Mouse (Mus musculus): ENCODE results near the gene Fbxo5. TPM values are rescaled to one million over a fixed set of nuclear protein-coding genes. Genes with fewer than 3 reads are reported as not detected.

The Fbxo5 gene
- total RNA-seq, 2 experiments from 2014 or later, result 178 to 247 TPM

DNA sequence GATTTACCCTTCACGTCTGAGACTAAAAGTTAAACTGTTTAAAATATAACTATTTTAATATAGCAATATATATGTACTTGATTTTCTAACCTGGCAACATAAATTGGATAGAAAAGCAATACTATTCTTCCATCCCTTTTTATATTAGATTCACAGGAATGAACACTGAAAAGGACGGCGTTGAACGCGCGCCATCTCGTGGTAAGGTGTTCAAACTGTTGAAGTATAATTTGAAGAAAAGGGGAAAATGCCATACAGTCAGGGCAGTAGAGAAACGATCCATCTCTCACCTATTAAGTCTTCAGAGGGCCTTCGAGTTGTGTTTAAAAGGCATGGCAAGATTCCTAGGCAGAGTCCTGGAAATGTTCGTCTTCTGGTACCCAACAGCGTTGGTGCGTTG is 14.7 kb downstream of the Fbxo5 start:
- no peak for ATAC-seq (replicated peaks; ENCODE audit: low FRiP score, poor library complexity, severe bottlenecking)

DNA sequence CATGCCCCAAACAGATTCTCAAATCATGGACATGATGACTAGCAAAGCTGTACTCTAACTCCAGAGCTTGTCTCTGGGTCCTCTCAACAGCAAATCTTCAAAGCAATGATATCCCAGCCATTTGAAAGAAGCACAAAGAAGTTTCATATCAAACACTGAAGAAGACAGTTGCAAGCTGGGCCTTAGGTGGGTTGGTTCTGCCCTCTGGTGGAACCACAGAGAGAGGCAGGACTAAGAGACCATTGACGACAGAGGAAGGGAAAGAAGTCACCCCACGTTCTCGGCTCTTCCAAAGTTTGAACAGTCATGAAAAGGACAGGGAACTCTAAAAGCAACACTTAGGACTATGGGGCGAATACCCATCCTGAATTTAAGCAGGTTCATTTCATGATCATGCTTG is 18.5 kb downstream of the Fbxo5 start:
- ATAC-seq (replicated peaks; ENCODE audit: low FRiP score, poor library complexity, severe bottlenecking), result no peak

Other genes with a start within 250 kb of the Fbxo5 start
- gene Myct1, start 211.8 kb downstream of the Fbxo5 start, total RNA-seq (2015; ENCODE audit: low replicate concordance), result 0.84 TPM in 1 of 2 replicates, not detected in the other
- 0.26 TPM in 1 of 2 replicates, not detected in the other for gene Myct1, start 211.8 kb downstream of the Fbxo5 start, total RNA-seq (2017; ENCODE audit: low replicate concordance)
- gene Vip, start 166.4 kb downstream of the Fbxo5 start, total RNA-seq (2015; ENCODE audit: low replicate concordance), result not detected in 2 replicates
- gene Vip, start 166.4 kb downstream of the Fbxo5 start, total RNA-seq (2017; ENCODE audit: low replicate concordance), result not detected in 2 replicates
- 23.5 and 37.8 TPM in 2 replicates for gene Mtrf1l, start 18.3 kb upstream of the Fbxo5 start, total RNA-seq (2015; ENCODE audit: low replicate concordance)
- gene Mtrf1l, start 18.3 kb upstream of the Fbxo5 start, total RNA-seq (2017; ENCODE audit: low replicate concordance), result 50.7 and 100 TPM in 2 replicates
- gene Rgs17, start 116.8 kb upstream of the Fbxo5 start, total RNA-seq (2015; ENCODE audit: low replicate concordance), result not detected in 2 replicates
- not detected in 2 replicates for gene Rgs17, start 116.8 kb upstream of the Fbxo5 start, total RNA-seq (2017; ENCODE audit: low replicate concordance)

Measured in erythroid progenitor cell, adult 5-6 weeks (primary cell).